14 mouse cellular contexts compared by ENCODE assay signal in the genomic region with DNA sequence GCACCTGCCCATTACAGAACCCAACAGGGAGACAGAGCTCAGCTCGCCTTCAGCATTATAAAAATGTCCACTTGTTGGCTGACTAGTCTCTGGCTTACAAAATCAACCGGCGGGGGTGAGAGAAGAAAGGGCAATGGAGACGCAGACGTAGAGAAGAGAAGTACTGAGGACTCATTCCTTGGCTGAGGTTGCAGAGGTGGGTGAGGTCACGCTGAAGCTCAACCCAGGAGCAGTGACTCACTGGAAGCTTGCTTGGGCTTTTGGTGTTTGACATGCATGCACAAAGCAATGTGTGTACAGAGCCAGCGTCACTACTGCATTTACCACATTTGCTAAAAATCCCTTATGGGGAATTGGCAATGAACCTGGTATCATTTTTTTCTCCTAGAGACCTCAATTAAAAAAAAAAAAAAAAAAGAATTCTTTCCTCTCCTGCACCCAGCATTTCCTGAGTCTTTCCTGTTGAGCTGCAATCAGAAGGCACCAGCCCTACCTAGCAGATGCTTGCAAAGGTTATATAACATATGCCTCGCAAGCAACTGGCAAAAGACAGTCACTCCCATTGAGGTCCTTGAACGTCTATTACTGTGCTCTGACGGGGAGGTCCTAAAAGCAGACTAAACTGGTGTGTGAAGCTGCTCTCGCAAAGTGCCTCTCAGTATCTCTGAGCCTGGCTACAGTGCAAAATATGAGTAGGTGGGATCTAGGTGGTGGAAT.
DNase-seq lines count a peak whose midpoint lies in the region; ATAC-seq lines count a peak whose summit lies in the region.
"Had no signal": no experiment of that assay in that cellular context is flagged by ENCODE, and none has a peak within 500 bp of the region (broad histone marks: within the 10 kb centered on the region; RNA-seq: fewer than 3 reads in every experiment).

No protein-coding gene starts in this region.

- peak; percentile 59 for DNase-seq in cerebellum, adult 9-11 months
- no peak for DNase-seq in cerebellum, postnatal 36 days
- DNase-seq in lung, postnatal 10 days, result peak; percentile 5
- DNase-seq in lung, postnatal 4 days, result no peak
- peak; percentile 16 for DNase-seq in naive thymus-derived CD4-positive, alpha-beta T cell, adult 2 months (ENCODE audit: low read depth)
- no peak for DNase-seq in liver
- DNase-seq: heart, adult 2 months; kidney, adult 8-10 months; kidney, postnatal 4 days; thymus, adult 18-20 months had no signal

- peak; percentile 67 for ATAC-seq in common myeloid progenitor, adult 5-6 weeks (replicated peaks; ENCODE audit: low read depth, poor library complexity, severe bottlenecking)
- ATAC-seq: activated CD4-positive, CD25-positive, alpha-beta regulatory T cell, adult 4 months; hindbrain, embryonic 16.5 days; midbrain, embryonic 16.5 days had no signal

Comparison
In these comparisons a context has a peak if more than half of its experiments do, and no peak if none do; other contexts are left out.
1. DNase-seq: peak in cerebellum, adult 9-11 months (single experiment), lung, postnatal 10 days (single experiment) and naive thymus-derived CD4-positive, alpha-beta T cell, adult 2 months (single experiment); none in cerebellum, postnatal 36 days (0 of 2), lung, postnatal 4 days (0 of 2) and liver (single experiment).